Mouse (Mus musculus): ENCODE measurements around the gene Sdr9c7. TPM values are rescaled to one million over a fixed set of nuclear protein-coding genes. Genes with fewer than 3 reads are reported as not detected.
"Not testable (repeated sequence)": the region's sequence is repeated elsewhere in the genome, so short reads cannot be mapped to it uniquely, and the experiment has no call there.

Sdr9c7 gene
- total RNA-seq (2021): not detected
- long read RNA-seq, experiment 1: 0 reads
- long read RNA-seq, experiment 2: 0 reads

DNA sequence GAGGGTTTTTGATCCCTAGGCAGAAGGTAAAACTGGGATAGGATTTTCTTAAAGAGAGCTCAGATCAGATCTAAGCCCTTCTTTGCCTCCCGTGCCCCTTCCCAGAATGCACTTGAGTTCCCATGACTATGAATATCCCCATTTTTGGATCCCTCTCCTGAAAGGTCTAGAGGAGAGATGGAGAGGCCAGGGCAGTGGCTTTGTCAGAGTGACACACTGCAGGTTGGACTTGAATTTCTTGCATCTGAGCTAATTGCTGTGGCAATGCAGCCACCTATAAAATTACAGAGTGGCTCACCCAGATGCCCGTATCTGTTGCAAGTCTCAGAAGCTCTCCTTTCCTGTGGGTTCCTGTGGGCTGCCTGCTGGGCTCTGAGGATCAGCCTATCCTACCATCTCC is at the start of gene Sdr9c7:
Gene Sdr9c7, plus strand, starts transcription at position 301 of the 400 bp plus-strand sequence.
- DNase-seq: no peak
- intact Hi-C loops (cut with DNase I; ENCODE audit: low total_unique reads): no loop called here

DNA sequence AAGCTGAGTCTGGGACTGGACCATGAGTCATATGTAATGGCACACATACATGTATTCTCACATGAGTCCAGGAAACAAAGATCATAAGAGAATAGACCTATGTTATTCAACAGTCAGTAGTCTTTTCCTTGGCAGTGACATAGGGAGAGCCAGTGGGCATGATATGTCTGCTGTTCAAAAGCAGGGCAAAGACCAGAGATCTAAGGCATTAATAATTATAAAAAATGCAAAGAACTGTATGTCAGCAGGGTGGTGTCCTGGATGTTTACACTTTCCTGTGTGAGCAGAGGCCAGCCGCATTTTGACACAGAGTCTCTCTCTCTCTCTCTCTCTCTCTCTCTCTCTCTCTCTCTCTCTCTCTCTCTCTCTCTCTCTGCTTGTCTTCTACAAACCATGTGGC is 48.7 kb upstream of the Sdr9c7 start, which contains the start of gene Rdh19:
Gene Rdh19, plus strand, starts transcription at position 301 of the 400 bp plus-strand sequence.
- DNase-seq: no peak
- intact Hi-C loops (cut with DNase I; ENCODE audit: low total_unique reads): no loop called here

DNA sequence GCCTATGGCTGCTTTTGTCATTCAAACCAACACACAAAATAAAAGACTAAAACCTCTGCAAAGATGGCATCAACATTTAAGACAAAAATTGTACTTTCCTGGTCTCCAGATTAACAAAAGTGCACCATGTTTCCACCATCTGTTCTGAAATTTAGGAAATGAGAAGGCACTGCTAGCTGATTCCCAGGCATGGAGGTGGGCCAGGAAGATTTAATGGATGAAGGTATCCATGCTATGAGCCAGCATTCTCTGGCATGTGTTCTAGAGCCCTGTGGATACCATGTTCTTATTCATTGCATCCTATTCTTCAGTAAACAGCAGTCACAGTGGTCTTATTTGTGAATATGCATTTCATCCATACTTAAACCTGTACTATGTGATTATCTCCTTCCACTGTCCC is 41.9 kb upstream of the Sdr9c7 start:
- intact Hi-C loops (cut with DNase I; ENCODE audit: low total_unique reads): no loop called here
- DNase-seq: no peak

DNA sequence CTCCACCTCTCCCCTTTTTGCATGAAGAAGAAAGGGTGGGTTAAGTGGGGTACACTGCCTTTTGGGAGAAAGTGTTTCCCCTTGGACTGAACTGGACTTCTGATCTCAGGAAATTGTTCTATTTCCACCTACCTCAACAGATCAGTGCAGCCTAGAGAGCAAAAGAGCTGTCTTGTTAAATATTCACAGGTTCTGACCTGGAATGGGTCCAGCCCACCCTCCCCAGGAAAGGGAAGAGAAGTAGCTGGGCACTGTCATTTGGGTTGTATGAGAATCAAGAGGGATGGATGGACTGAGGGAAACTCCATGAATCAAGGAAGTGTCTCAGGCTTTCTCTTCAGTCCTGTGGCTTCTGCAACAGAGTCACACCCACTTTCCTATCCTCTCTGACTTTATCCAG is 33.4 kb upstream of the Sdr9c7 start:
- no peak for DNase-seq
- intact Hi-C loops (cut with DNase I; ENCODE audit: low total_unique reads): no loop called here

DNA sequence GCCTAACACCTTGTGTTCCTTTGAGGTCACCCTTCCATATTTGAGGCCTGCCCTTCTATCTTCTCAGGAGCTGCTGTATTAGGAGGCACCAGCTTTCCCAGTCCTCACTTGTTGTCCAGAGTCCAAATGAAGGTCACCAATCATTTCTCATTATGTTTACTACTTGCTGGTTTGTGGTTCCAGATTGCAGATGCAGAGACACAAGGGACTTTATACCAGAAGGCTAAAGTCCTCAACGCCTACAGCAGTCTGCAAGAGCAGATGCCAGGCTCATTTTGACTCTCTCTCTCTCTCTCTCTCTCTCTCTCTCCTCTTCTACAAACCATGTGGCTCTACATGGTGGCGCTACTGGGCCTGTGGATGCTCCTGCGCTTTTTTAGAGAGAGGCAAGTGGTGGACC is 32.1 kb upstream of the Sdr9c7 start, which contains the start of gene Rdh16f2:
Gene Rdh16f2, plus strand, starts transcription at position 243 of the 400 bp plus-strand sequence.
- no peak for DNase-seq

DNA sequence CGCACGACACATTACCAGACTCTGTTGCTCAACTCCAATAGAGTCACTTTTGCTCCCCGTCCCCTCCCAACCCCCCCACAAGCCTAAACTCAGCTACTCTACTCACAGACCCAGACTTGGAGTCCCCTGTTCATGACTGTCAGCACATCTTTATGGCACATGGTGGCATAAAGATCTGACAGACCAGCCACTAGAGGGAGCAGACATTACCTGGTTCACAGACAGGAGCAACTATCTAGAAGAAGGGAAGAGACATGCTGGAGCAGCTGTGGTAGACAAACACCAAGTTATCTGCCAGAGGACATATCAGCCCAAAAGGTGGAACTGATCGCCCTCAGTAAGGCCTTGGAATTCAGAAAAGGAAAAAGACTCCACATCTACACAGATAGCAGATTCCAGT is 25.8 kb upstream of the Sdr9c7 start:
- no peak for DNase-seq
- intact Hi-C loops (cut with DNase I; ENCODE audit: low total_unique reads): no loop called here

More for the DNA sequence above, 32.1 kb upstream of the Sdr9c7 start, which contains the start of gene Rdh16f2:
- intact Hi-C loops (cut with DNase I; ENCODE audit: low total_unique reads): no loop called here

DNA sequence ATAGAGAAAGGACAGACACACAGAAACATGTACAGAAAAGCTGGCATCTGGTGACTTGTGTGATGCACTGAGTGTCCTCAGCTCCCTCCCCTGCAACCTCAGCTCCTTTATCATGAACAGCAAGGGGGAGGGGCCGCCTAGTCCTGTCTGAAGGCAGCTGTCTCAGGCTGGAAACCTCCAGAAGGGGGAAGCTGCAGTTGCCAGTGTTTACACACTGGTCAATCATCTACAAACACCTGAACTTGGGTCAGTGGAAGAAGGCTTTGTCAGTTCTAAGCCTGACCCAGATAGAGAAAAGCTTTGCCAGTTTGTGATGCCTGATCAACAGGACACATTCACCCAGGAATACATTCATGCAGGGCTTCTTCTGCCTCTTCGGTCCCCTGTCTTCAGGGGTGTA is 20.6 kb upstream of the Sdr9c7 start:
- no peak for DNase-seq
- intact Hi-C loops (cut with DNase I; ENCODE audit: low total_unique reads): no loop called here

DNA sequence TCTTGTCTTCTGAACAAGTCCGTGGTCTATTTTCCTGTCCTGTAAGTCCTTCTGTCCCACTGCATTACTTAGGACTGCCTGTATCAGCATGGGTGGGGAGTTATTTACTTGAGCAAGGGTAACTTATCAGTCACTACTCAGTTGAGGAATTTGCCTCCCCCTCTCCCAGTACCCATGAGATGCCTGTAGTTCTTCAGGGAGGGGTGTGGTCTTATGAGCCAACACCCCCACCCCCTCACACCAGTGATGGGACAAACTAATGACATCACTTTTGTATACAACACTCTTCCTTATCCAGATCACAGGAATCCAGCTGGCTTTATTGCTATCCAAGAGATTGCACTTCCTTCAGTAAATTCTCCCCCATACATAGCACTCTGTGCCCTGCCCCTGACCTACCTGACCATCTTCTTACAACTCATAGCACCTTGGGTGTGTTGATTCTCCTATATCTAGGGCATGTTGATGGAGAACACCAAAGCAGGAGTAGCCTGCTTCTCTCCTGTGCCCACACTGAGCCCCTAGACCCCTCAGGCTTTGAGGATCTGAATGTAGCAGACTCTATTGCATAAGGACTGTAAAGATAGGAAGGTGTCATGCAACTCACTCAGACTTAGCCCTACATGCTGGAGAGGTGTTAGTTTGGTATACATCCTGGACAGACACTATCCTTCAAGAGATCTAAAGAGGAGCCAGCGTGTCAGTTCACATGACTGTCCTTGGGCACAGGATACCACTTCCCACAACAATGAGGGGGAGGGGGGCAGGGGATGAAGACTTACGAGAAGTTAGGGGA is 19.9 kb upstream of the Sdr9c7 start:
- DNase-seq: no peak
- intact Hi-C loops (cut with DNase I; ENCODE audit: low total_unique reads): no loop called here

DNA sequence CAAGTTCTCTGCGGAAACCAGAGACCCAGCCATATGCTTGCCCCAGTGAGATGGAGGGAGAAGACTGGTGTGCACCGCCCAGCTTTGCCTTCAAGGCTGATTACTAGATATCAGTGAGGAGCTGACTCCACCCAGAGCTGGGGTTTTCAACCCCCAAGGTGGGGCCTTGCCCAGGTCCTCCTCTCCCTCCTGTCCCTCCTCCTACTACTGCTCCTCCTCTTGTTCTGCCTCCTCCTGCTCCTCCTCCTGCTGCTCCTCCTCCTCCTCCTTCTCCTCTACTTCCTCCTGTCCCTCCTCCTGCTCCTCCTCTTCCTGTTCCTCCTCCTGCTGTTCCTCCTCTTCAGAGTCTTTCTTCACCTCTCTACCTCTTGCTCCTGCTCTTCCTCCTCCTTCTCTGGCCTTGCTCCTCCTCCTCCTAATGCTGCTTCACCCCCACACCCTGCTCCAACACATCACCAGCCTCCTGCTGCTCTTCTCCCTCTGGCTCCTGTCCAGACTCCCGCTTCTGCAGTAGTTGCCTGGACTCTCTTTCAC is 19.1 kb upstream of the Sdr9c7 start:
- intact Hi-C loops (cut with DNase I; ENCODE audit: low total_unique reads): no loop called here
- no peak for DNase-seq

DNA sequence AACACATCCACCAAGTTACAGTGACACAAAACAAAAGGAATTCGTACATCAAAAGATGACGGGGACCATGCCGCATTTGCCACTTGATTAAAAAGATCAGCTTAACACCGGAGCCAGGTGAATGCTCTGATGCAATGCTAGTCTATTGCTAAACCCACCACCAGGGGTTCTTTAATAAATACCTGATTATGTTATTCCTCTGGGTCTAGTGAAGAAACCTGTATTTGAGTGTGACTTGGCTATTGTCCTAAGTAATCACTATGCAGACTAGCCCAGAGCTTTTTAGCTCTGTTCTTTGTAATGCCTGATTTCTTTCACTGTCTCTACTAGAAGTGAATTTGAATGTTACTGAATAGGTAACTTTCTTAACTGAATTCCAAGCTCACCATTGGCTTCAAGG is 17.3 kb upstream of the Sdr9c7 start:
- DNase-seq: no peak
- intact Hi-C loops (cut with DNase I; ENCODE audit: low total_unique reads): no loop called here

DNA sequence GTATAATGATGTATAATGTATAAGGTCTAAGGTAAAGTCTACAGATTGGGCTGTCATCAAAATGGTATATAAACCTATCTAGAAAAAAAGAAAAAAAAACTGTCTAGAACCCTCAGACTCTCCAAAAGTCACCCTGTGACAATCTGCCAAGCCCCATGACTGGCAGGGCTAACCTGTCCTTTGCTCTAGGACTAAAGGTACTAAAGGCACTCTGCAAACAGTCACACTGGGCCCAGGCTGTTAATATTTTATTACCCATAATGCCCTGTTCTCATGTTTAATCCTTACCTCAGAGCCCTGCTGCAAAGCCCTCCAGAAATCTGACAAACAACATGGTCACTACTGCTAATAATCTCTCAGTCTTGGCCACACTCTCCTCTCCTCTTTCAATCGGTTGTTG is 11.8 kb upstream of the Sdr9c7 start:
- DNase-seq: no peak
- intact Hi-C loops (cut with DNase I; ENCODE audit: low total_unique reads): no loop called here

DNA sequence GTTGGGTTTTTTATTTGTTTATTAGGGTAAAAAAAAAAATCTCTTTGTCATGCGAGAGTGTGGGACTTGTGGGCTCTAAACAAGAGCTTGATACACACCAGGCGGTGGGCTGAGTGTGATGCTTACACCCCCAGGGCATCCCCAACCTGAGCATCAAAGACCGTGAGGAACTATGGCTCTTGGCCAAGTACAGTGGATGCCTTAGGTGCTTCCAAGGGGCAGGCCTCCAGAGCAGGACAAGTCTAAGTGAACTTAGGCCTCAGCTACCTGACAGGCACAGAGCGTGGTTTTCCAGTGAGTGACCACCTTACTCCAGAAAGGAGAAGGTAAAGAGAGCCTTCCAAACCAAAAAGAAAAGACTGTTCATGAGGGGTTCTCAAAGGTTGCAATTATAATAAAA is 11.3 kb upstream of the Sdr9c7 start:
- intact Hi-C loops (cut with DNase I; ENCODE audit: low total_unique reads): no loop called here

DNA sequence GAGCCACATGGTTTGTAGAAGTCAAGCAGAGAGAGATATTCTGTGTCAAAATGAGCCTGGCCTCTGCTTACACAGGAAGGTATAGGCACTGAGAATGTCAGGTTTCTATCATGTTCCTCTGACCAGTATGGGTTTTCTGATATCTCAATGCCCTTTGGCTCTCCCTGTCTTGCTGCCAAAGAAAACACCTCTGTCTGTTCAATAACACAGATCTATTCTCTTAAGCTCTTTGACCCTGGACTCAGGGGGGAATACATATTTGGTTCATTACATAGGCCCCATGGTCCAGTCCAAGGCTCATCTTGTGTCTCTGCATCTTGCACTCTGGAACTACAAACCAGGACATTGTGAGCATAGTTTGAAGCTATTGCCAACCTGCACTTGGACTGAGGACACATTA is 9.7 kb upstream of the Sdr9c7 start, which contains the start of gene Rdh7:
Gene Rdh7, minus strand, starts transcription at position 213 of the 400 bp plus-strand sequence.
- DNase-seq: no peak
- intact Hi-C loops (cut with DNase I; ENCODE audit: low total_unique reads): no loop called here

More for the DNA sequence above, 11.3 kb upstream of the Sdr9c7 start:
- no peak for DNase-seq

DNA sequence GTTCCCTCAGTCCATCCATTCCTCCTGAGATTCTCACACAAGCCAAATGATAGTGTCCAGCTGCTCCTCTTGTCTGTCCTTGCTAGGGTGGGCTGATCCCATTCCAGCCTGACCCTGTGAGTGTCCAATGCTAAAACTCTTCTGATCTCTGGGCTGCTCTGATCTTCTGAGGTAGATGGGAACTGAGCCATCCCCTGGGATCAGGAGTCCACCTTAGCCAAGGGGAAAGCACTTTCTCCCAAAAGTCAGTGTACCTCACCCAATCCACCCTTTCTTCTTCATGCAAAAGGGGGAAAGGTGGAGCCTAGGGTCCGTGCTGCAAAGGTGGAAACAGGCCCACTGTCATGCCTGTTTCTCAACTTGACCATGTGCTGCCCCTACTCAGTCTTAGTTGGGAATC is 6.8 kb upstream of the Sdr9c7 start:
- no peak for DNase-seq

DNA sequence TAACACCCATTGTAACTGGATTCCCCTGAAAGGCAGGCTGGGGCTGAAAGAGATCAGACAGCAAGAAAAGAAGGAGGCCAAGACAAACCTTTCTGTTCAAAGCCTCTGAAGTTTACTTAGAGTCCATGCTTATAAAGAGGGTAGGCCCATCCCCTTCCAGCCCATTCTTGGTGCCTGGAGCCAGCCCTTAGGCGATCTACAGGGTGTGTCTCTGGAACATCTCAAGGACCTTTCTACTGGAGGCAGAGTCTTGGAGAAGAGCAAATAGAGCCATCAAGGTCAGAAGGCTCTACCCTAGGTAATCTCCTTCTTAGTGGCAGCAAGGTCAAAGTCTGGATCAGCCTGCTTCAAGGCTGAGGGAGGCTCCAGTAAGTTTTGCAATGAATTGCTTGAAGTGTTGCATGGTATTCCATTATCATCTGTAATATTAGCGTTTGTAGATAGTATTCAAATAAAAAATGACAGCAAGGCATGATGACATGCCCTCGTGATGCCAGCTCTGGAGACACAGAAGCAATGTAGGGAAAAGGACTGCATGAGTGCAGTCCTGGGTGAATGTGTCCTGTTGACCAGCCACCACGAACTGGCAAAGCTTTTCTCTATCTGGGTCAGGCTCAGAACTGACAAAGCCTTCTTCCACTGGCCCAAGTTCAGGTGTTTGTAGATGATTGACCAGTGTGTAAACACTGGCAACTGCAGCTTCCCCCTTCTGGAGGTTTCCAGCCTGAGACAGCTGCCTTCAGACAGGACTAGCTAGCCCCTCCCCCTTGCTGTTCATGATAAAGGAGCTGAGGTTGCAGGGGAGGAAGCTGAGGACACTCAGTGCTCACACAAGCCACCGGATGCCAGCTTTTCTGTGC is 4.9 kb upstream of the Sdr9c7 start:
- intact Hi-C loops (cut with DNase I; ENCODE audit: low total_unique reads); DNase-seq: not testable (repeated sequence)

More for the DNA sequence above, 6.8 kb upstream of the Sdr9c7 start:
- intact Hi-C loops (cut with DNase I; ENCODE audit: low total_unique reads): no loop called here

DNA sequence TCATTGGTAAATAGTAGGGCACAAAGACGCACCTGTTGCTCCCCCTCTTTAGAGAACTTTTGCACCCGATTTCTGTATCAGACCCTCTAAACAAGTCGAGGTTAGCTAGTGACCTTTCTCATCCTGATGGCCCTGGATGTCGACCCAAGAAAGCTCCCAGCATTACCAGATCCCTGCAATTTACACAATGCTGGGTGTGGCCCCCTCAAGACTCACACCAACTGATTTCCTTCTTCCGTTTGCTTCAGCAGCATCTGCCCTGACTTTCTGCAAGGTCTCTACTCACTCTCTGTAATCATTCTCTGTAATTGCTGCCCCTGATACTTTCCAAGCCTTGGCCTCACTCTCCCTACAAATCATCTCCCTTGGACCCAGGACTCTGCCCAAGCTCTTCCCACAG is 1.6 kb upstream of the Sdr9c7 start:
- intact Hi-C loops (cut with DNase I; ENCODE audit: low total_unique reads): no loop called here
- DNase-seq: no peak

DNA sequence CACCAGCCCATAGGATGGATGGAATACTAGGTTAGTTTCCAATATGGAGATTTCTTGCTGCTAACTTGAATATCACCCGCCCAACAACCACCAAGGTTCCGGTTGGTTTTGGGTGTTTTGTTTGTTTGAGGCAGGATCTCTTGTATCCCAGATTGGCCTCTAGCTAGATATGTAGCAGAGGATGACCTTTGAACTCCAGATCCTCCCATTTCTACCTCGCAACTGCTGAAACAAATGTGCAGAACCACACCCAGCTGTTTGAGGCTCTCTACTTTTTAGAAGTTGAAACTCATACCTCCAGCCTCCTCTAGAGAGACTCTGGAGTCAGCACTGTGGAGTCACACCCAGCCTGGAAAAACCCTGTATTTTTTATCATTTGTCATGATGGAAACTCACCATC is 812 bp upstream of the Sdr9c7 start:
- DNase-seq: no peak
- intact Hi-C loops (cut with DNase I; ENCODE audit: low total_unique reads): no loop called here

DNA sequence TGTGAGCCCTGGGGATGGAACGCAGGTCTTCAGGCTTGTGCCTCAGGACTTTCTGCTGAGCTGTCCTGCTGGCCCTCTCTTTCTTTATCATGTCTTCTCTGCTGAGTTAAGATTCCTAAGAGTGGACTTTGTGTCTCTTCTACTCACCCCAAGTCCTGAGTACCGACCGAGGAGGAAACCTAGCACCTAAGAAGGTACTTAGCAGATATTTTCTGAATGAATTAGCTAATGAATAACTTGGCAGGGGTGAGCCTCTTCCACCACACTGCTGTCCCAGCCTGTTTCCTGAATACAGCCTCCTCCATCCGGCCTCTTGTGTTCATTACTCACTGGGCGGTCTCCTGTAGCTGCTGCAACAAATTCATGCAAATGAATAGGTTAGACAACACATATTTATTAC is 1.5 kb downstream of the Sdr9c7 start:
- no peak for DNase-seq
- intact Hi-C loops (cut with DNase I; ENCODE audit: low total_unique reads): no loop called here

DNA sequence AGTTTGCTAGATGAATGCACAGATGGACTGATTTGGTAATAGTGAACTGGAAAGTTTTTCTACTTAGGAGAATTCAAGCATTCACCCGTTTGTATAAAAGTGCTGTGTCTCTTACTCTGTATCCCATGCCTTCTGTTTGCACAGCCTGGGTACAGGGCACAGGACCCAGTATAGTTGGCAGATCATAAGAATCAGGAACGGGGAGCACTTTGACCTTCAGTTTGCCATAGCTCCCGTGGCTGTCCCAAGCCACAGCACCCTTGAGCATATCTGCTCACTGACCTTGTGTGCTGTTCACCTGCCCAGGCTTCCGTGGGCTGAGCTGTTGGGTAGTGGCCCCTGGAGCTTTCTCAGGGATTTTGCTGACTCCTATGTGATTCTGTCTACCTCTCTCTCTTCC is 3.4 kb downstream of the Sdr9c7 start:
- no peak for DNase-seq
- intact Hi-C loops (cut with DNase I; ENCODE audit: low total_unique reads): no loop called here

DNA sequence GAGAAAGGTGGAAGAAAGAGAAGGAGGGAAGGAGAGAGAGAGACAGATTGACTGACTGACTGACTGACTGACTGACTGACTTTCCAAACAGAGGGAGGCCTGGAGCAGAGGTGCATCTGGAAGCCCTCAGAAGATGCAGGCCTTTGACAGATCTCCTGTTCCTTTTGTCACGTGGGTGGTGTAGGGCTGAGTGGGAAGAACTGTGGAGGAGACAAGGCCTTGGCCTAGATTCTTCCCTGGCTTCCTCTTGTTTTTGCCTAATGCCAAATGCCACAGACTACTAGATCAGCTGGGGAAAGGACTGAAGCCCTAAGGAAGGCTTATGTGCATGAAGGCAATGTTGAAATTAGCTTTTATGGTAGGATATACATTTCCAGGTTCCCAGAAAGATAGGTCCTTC is 4.8 kb downstream of the Sdr9c7 start:
- intact Hi-C loops (cut with DNase I; ENCODE audit: low total_unique reads): no loop called here

More for the DNA sequence above, 4.8 kb downstream of the Sdr9c7 start:
- no peak for DNase-seq

Measured in gastrocnemius, postnatal 14 days (tissue).